Mouse (Mus musculus) testis, postnatal 14 days (tissue): ENCODE results near the gene Myl3.

Experiments used
- DNase-seq: peaks from one replicate; pipeline ENCODE4 v3.0.0; 2021; ENCODE audit warnings: low spot score

Myl3 gene

DNA sequence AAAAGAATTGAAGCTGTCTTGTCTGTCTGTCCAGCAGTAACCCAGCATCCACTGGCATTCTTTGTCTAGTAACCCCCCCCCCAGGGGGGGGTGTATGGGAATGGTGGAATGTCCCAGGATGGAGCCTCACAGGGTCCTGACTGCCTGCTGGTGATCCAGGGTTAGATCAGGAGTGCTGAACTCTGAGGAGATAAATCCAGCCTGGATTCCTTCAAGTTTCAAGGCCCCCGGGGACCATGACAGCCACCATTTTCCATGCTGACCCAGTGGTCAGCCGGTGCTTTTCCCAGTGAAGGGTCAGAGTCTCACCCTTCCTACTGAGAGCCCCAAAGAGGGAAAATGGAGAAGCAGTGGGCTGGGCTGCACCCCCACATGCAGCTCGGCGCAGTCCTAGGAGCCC is 9.8 kb upstream of the Myl3 start:
- no peak for DNase-seq

DNA sequence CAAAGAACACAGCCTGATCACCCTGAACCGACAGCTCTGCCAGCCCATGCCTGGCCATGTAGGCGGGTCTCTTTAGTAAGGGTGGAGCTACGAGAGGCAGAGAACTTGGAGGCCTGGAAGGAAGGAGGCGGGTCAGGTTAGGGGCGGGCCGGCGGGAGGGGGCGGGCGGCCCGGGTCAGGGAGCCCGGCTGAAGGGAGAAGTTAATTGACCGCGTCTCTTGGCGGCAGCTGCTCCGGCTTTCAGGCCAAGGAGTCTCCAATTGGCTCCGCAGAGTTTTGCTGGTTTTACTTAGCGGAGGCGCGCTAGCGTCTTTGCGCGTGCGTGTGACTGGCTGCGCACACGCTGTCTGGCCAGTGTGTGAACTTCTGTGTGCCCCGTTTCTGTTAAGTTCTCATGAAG is 9.0 kb upstream of the Myl3 start:
- peak; percentile 73 for DNase-seq

DNA sequence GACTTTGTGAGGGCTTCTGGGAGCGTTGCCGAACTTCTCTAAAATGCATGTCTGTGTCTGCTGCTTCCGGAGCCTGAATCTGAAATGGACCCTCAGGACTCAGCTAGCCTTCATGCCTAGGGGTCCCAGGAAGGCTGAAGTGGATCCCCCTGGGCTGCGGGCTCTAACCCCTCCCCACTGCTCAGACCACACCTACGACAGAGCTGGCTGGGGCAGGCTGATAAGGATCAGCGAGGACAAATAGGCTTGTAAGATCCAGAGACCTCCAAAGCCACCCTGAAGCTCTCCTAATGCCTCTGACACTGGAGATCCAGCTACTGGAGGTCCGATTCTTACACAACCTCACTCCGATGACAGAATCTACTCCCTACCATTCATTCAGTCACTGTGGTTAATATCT is 8.6 kb upstream of the Myl3 start:
- DNase-seq, result no peak

DNA sequence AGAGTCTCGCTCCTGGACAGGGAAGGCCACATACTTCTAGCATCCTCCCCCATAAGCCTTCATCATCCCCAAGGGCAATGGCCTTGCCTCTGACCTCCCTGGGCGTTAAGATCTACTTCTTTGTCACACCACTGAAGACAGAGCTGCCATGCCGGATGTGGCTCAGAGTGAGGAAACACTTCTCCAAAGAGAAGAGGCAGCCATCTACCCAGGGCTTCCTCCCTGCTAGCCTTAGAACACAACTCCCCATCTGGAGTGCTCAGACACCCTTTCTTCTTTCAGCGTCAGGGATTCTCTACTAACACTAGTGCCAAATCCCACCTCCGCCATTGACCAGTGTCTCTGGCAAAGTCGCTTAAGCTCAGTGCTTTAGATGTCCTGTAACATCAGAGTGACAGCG is 7.5 kb upstream of the Myl3 start:
- no peak for DNase-seq

DNA sequence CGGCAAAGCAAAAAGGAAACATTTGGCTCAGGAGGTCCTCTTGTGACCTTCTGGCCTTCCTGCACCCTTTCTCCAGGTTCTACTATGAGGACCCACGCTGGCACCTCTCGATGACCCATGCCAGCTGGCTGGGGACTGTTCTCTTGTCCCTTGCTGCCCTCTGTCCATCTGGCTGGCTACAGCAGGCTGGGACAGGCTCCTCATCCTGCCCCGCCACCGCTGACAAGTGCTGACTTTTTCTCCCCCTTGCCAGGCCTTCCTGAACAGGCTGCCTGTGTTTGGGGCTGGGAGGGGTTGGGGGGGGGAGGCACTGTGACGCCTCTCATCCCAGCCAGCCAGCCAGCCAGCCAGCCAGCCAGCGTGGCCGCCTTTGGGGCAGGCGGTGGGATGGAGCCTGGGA is 5.3 kb upstream of the Myl3 start:
- DNase-seq, result no peak

DNA sequence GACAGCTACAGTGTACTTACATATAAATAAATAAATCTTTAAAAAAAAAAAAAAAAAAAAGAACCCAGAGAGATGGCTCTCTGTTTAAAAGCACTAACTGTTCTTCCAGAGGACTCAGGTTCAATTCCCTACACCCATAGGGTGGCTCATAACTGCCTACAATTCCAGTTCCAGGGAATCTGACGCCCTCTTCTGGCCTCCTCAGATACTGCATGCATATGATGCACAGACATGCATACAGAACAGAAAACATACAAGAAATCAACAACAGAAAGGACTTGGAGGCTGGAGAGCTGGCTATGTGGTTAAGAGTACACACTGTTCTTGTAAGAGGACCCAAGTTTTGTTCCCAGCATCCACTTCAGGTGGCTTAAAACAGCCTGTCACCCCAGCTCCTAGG is 3.6 kb upstream of the Myl3 start:
- no peak for DNase-seq

DNA sequence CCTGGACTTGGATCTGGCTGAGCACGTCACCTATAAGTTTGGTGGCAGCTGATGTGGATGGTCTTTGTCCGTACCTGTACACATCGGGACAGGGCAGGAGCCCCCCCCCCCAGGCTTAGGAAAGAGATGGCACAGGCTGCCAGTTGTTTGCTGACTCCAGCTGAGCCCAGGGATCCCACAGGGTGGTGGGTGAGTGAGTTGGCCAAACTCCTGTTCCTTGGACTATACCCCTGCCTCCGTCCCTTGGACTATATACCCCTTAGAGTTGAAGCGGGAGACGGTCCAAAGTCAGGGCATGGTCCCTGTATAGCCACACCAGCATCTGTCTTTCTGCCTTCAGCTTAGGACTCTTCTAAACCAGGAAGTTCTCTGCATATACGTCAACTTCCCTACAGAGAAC is 1.7 kb upstream of the Myl3 start:
- DNase-seq, result no peak

DNA sequence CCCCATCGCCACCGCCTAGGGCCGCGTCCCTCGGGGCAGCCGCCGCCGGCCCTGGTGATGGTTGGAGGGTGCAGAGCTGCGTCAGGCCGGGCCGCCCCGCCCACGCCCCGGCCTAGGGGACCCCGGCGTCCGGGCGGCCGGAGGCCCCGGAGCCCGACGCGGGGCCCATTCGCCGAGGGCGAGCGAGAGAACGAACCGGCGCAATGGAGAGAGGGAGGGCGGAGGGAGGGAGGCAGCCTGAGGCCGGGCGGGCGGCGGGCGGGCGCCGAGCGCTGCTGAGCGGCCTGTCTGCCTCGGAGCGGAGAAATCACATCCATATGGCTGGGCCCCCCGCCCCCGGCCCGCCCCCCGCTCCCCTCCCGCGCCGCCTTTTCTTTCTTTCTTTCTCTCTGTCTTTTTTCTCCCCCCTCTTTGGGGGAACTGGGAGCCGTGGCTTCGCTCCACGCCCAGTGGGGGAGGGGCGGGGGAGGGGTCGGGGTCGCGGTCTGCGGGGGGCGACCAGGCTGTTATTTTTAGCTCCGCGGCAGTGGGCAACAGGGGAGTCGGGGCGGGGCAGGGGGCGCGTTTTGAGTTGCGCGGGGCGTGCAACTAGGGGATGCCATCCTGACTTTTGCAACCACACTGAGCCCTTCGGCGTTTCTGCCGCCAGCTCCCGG is 762 bp downstream of the Myl3 start:
- peak; percentile 59 for DNase-seq

DNA sequence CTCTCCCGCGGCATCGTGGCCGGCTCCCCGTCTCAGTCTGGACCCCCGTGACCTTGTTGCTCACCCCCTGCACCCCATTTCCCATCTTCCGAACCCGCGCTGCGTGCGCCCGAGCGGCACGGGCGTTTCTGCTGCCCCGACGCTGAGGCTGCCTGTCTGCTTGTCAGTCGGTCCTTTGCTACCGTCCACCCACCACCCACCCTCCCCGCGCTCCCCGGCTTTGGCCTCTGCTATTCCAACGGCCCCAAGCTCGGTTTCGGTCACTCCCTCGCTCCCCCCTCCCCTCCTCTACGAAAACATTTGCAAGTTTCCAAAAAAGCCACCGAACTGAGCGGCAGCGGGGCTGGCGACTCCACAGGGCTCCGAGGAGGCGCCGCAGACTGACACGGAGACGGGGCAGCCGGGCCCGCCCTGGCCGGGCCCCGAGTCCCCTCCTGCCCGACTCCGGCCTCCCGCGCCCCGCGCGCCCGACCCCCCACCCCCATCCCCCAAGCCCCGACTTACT is 1.3 kb downstream of the Myl3 start:
- DNase-seq, result no peak

DNA sequence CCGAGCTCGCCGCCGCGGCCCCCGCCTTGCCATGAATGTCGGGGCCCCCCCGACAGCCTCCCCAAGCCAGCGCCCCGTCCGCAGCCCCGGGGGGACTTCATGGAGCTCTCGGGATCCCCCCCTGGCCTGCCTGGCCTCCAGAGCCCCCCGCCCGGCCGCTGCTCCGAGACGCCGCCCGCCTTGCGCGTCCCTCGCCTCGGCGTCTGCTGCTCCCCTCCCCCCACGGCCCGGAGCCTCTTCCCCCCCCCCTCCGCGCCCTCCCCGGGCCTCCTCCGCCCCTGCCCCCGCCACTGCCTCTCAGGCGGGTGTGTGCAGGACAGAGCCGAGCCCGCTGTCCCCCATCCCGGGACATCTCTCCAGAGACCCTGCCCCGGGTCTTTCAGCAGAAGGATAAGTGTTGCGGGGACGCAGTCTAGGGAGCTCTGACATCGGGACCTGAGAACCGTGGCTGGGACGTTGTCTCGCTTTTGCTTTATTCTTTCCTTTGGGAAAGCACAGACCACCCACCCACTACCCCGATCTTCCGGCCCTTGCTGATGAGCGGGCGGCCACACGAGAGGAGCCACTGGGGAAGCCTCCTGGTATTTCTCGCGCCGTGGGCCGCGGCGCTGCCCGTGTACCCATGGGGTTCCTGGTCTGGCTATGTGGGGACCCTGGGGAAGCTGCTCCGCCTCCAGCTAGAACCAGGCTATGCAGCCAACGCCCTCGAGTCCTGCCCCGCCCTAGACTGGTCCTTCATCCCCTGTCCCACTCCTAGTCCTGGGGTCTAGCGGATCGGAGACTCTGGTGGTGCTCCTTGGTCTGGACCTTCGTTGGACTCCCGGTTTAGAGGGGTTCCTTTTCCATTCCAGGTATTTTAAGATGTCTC is 2.0 kb downstream of the Myl3 start:
- DNase-seq, result no peak

DNA sequence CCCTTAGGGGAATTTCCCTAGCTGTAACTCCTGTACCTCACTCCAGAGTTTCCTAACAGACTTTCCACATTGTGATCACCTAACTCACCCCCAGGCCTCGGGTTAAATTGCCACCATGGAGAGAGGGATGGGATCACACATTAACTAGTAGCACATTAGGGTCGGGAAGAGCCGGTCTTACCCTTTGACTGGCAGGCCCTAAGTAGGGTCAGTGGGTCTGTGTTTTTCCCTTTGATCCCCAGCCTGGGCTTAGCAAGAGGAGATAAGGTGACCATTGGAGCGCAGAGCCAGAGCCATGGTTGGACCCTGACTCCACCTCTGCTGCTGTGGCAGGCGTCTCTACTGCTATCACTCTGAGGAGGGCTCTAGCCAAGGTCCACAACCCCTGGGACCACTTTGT is 4.1 kb downstream of the Myl3 start:
- no peak for DNase-seq

DNA sequence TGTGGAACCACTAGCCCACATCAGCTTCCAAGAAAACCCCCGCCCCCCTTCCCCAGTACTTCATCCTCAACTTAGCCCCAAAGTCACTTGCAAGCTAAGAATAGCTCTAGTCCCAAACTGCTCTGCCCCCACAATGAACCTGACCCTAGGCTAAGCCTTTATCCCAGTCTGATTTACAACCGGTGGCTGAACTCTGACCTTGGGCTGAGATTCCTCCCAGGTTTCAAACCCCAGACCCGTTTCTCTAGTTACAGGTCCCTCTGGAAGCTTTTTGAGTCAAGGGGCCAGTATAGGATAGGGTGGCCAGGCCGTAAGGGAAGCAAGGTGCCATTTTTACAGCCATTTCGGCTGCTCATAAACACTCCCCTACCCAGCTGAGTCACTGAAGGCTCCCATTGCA is 4.6 kb downstream of the Myl3 start:
- DNase-seq, result no peak

DNA sequence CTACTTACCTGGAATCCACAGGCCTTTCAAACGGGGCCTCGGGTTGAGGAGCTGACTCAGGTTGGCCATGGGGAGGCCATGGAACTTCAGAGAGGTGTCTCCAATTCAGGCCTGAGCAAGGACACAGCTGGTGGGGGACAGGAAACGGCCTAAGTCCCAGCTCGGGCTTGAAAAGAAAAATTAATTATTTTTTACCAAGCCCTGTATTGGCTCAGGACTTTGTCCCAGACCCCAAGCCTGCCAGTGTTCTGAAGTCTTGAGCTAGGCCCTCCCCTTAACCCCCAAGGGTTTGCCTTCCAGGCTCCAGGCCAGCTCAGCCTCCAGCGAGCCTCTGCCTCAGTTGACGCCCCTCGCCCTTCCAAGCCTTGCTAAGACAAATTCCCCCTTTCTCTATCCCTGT is 5.3 kb downstream of the Myl3 start, which contains the start of gene Pth1r:
Pth1r (minus strand) TSS at position 185 of the 400 bp plus-strand sequence.
- DNase-seq, result no peak

DNA sequence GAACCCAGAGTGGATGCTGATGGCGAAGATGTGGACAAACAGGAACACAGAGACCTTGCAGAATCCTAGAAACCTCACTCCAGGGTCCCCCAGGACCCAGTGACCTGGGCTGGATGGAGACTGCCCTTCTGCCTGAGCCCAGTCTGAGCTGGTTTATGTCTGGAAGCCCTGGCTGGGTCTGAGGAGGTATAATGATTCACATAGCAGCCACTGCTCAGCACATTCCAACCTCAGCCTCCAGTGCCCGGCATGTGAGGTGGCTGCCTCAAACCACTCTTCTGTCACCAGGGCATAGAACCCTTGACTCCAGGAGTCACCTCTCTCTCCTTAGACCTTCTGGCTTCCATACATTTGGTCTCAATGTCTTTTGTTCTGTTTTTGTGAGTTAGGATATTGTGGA is 6.8 kb downstream of the Myl3 start:
- no peak for DNase-seq

DNA sequence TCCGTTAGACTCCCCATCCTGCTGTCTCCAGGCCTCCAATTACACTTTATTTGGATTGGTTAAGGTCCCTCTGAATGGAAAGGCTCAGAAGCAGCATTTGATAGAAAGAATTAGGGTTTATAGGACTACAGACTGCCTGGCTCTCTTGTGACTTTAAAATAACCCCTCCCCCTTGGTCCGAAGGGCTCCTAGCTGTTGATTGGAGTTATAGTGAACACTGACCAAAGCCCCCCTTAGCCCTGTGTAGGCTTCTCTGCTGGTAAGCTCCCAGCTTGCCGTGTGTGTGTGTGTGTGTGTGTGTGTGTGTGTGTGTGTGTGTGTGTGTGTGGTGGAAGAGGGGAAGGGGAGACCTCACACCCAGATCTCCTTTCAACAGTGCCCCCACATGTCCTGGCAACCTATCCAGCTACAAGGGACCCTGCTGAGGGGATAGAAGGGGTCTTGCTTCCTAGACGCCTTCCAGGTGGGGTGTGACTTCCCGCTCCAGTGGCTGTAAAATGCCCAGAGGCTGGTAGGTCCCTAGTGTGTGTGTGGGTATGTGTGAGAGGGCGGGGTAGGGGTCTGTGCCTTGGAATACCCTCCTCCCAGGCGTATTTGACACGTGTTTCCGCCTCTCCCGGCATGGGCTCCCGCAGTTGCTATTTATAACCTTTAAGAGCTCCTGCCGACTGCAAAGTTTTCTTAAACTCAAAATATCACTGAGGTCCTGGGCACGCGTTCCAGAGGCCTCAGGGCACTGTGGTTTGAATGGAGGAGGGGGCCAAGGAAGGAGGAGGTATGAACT is 8.9 kb downstream of the Myl3 start:
- DNase-seq, result no peak

DNA sequence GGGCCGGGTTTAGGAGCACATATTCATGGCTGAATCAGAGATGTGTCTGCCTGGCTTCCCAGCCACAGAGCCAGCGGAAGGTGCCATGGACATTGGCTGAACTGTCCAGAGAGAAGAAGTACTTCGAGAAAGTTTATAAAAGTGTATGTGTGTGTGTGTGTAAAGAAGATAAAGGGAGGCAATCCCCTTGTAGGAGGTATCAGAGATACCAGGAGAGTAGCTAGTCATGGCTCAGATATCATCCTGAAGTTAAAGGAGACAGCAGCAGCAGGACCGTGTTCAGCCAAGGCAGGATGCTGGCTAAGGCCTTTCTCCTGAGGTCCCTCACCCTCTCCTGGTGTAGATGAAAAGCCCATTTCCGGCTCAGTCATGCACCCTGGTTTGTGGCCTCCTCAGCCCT is 9.8 kb downstream of the Myl3 start:
- no peak for DNase-seq

DNA sequence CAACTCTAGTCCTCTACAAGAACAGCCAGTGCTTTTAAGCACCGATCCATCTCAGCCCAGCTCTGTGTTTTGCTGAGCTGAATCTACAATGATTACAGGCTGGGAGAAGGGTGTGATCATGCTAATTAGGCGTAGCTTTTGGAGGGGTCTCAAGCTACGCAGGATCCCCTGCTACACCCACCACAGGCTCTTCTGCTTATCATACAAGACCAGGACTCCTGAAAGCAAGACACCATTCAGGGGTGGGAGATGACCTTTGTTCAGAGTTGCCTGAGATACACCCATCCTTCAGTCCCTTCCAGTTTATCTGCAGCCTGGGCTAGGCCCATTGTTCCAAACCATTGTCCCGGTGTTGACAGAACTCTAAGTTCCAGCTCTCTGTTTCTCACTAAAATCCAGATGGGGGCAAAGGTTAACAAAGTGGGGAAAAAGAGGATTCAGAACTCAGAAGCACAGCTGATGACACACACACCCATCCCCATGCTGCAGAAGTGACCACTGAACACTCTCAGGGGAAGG is 11.3 kb downstream of the Myl3 start:
- DNase-seq, result no peak

DNA sequence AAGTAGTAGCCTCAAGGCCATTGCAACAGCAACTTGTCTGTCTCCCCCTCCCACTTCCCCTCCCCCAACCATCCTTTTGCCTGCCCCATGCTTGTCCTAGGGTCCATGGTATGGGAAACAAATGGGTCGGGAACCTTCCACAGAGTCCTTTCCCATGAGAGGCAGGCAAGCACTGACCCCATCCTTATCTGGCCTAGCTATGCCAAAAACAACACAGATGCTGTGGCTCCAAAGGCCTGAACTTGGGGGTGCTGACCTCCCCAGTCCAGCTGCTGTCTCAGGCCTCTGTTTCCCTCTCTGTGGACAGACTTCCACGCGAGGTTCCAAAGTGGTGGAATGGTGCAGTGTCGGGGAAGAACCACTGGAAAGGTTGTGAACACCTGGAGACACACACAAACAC is 12.1 kb downstream of the Myl3 start:
- no peak for DNase-seq

DNA sequence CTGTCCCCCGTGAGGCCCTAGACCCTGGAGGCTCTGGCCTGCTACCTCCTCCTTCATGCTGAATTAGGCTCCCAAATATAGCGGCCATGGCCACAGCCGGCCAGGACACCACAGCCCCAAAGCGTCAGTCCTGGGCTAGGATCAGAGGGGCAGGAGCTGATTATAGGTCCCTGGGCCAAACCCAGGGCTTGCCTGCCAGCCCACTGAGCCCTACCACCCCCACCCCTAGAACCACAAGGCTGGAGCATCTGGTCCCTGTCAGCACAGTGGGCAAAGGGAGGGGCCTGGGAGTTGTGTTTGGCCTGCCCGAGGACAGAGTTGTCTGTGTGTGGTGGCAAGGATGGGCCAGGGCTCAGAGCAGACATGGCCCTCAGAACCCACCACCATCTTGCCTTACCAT is 16.2 kb downstream of the Myl3 start:
- DNase-seq, result no peak

DNA sequence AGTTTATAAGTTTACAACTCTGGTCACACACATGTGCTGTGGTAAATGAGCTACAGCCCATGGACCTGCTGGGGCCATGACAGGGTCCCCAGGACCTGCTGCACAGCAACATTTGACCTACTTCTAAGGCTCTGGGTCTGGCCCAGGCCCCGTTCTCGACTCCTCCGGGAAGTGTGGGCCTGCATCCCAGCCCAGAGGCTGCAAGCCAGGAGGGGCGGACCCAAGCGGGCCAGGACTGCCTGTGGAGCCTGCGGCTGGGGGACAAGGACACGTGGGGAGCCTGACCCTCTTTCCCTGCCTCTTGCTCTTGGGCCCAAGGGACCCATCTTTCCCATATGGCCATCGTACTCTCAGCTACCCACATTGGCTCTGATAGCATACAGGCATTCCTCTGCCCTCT is 16.9 kb downstream of the Myl3 start:
- DNase-seq, result peak; percentile 48

DNA sequence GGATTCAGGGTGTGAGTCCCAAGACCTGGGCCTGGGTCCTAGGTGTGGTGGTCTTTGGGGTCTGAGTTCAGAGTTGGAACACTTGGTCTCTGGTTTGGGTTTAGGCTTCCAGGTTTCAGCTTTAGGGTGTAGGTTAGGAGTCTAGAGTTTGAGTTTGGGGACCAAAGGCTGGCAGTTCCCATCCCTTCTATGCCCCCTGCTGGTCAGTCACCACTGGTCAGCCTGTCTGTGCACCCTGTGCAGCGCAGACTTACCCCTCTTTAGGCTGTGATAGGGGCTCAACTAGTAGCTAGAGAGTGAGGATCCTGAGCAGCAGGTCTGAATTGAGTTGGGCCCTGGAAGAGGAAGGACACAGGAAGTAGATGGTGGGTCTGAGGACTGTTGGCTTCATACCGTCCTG is 17.6 kb downstream of the Myl3 start:
- no peak for DNase-seq

DNA sequence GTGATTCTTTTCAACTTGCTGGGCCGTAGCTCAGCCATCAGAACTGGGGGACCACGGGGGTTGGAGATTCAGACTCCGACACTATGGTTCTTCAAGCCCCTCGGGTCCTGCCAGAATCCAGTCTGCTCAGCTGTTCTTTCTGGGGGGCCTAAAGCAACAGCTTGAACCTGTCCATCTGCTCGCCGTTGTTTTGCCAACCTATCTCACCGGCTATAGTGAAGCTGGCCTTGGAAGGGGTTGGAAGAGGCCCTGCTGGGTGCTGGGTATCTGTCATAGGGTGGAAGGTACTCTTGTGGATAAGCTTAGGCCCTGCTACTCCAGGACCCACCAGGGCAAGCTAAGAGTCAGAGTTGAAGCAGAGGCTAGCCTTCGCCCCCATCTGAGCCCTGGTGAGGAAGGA is 19.2 kb downstream of the Myl3 start:
- no peak for DNase-seq

DNA sequence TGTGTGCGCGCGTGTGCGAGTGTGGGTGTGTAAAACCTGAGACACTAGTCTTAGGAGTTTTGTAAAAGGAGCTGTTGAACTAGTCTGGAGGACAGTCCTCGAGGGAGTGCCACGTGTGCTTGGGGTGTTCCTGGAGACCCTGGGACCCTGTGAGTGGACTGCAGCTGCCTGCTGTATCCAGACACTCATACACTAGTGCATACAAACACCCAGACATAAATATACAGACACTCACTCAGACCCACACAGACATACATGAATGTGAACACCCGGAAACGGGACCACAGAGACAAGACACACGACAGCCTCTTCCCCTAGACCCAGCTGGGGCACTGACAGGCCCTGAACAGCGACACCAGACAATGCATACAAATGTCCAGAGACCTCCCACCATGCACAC is 21.1 kb downstream of the Myl3 start:
- DNase-seq, result no peak
